Comparison of ENCODE assay signal across 9 mouse cellular contexts in genomic region chrX:101791551-101791950, GRCm38 (mm10). TPM values are rescaled to one million over a fixed set of nuclear protein-coding genes. Genes with fewer than 3 reads are reported as not detected.
DNase-seq lines count a peak whose midpoint lies in the region; ATAC-seq and TF ChIP-seq lines count a peak whose summit lies in the region.
"Had no signal": no experiment of that assay in that cellular context is flagged by ENCODE, and none has a peak within 500 bp of the region (broad histone marks: within the 10 kb centered on the region; RNA-seq: fewer than 3 reads in every experiment).

No protein-coding gene starts in this region.

- peak; percentile 64; the same call in 1 of the 2 replicates for TF ChIP-seq CTCF in embryonic fibroblast, embryonic 13.5 days (IDR thresholded peaks at IDR 0.05; ENCODE audit: borderline replicate concordance, insufficient read depth, low read length)

- 49% methylated on average over 4 of the region's 4 CpGs for WGBS in neural tube, embryonic 11.5 days

- H3K9me3 ChIP-seq in megakaryocyte, embryonic 14.5 days = peaks cover 17% of the 10 kb centered on the region
- H3K9me3 ChIP-seq in neural tube, embryonic 11.5 days (ENCODE audit: control insufficient read depth, low read length) = no peaks in the 10 kb centered on the region

- no peak overlapping the region for H3K9ac ChIP-seq in neural tube, embryonic 11.5 days (ENCODE audit: low read length)

- no peaks in the 10 kb centered on the region for H3K36me3 ChIP-seq in megakaryocyte, embryonic 14.5 days (replicated peaks; ENCODE audit: low read length)
- H3K36me3 ChIP-seq in neural tube, embryonic 11.5 days (ENCODE audit: control insufficient read depth, insufficient read depth, low read length) = no peaks in the 10 kb centered on the region

- peak overlapping the region; percentile 46 for H3K4me3 ChIP-seq in megakaryocyte, embryonic 14.5 days (replicated peaks)
- H3K4me3 ChIP-seq in embryonic fibroblast, embryonic 13.5 days (ENCODE audit: insufficient read depth, low read length) = no peak overlapping the region
- H3K4me3 ChIP-seq in neural tube, embryonic 11.5 days (ENCODE audit: low read depth, low read length) = no peak overlapping the region

- ATAC-seq in megakaryocyte, adult 5-6 weeks (ENCODE audit: poor library complexity, severe bottlenecking) = no peak
- peak; percentile 48 for ATAC-seq in inflammation-experienced regulatory T-cells, adult 6 months
- no peak for ATAC-seq in neural tube, embryonic 11.5 days (ENCODE audit: insufficient read depth, low FRiP score, low TSS enrichment)
- ATAC-seq in erythroid progenitor cell, adult 5-6 weeks (replicated peaks; ENCODE audit: low FRiP score, poor library complexity, severe bottlenecking) = no peak

- intact Hi-C loops in left cerebral cortex, postnatal 25 days (cut with DNase I) = no loop called here

- peak; percentile 76 for DNase-seq in brain, adult 2 months (ENCODE audit: low read depth, low spot score)
- DNase-seq in left cerebral cortex, postnatal 25 days (ENCODE audit: low spot score in 2 of 2) = peak; percentile 46 to 47
- peak; percentile 63 for DNase-seq in neural tube, embryonic 11.5 days (ENCODE audit: low spot score)

- peaks cover 17% of the 10 kb centered on the region for H3K27me3 ChIP-seq in megakaryocyte, embryonic 14.5 days (replicated peaks)
- H3K27me3 ChIP-seq in neural tube, embryonic 11.5 days (ENCODE audit: control insufficient read depth, insufficient read depth, low read length) = no peaks in the 10 kb centered on the region

- no peak overlapping the region for H3K27ac ChIP-seq in embryonic fibroblast, embryonic 13.5 days (ENCODE audit: insufficient read depth, low read length)
- no peak overlapping the region for H3K27ac ChIP-seq in neural tube, embryonic 11.5 days (ENCODE audit: low read depth, low read length)
- H3K27ac ChIP-seq: macrophage had no signal

- peaks cover 30% of the 10 kb centered on the region for H3K4me1 ChIP-seq in megakaryocyte, embryonic 14.5 days
- H3K4me1 ChIP-seq in embryonic fibroblast, embryonic 13.5 days (ENCODE audit: control insufficient read depth, insufficient read depth, low read length) = no peaks in the 10 kb centered on the region
- no peaks in the 10 kb centered on the region for H3K4me1 ChIP-seq in neural tube, embryonic 11.5 days (ENCODE audit: control insufficient read depth, insufficient read depth, low read length)

- H3K4me2 ChIP-seq in neural tube, embryonic 11.5 days (ENCODE audit: low read depth) = no peak overlapping the region

- no peak for TF ChIP-seq POLR2A in embryonic fibroblast, embryonic 13.5 days (IDR thresholded peaks at IDR 0.05; ENCODE audit: low read depth, low read length)

RNA-seq across cellular contexts. Expression of gene Gm4779, which starts 2.7 kb away (rescaled TPM):
- polyA plus RNA-seq in megakaryocyte, embryonic 14.5 days (2012; ENCODE audit: insufficient read depth, low replicate concordance) = 0.43 TPM in 1 of 2 replicates, not detected in the other
- total RNA-seq in megakaryocyte, adult 5-6 weeks (2015) = 0.71 TPM in 1 of 2 replicates, not detected in the other
- total RNA-seq in megakaryocyte, adult 5-6 weeks (2017) = not detected in 2 replicates
- 0.70 TPM in 1 of 2 replicates, not detected in the other for polyA plus RNA-seq in embryonic fibroblast, embryonic 13.5 days (2011; ENCODE audit: insufficient read length, low read depth, missing spikeins)
- under 1 TPM in 1 of 3 experiments, not detected in 2; 0.74 TPM for polyA plus RNA-seq in inflammation-experienced regulatory T-cells, adult 6 months (2017; shearing (Covaris generic))
- under 1 TPM; 0.21 to 0.44 TPM for total RNA-seq in left cerebral cortex, postnatal 25 days (2021)
- not detected in 2 replicates for polyA plus RNA-seq in neural tube, embryonic 11.5 days (2014; fragmentation: Nextera tagmentation; extraction: Ambion mirVana)
- total RNA-seq in erythroid progenitor cell, adult 5-6 weeks (2015; ENCODE audit: low replicate concordance) = not detected in 2 replicates
- total RNA-seq in erythroid progenitor cell, adult 5-6 weeks (2017; ENCODE audit: low replicate concordance) = not detected in 2 replicates
- polyA plus RNA-seq: macrophage had no signal

RNA-seq across cellular contexts. Expression of gene 8030474K03Rik, which starts 2.9 kb away (rescaled TPM):
- polyA plus RNA-seq in megakaryocyte, embryonic 14.5 days (2012; ENCODE audit: insufficient read depth, low replicate concordance) = 0.65 and 1.1 TPM in 2 replicates
- total RNA-seq in megakaryocyte, adult 5-6 weeks (2015) = not detected in 2 replicates
- 0.57 TPM in 1 of 2 replicates, not detected in the other for total RNA-seq in megakaryocyte, adult 5-6 weeks (2017)
- not detected in 2 replicates for polyA plus RNA-seq in embryonic fibroblast, embryonic 13.5 days (2011; ENCODE audit: insufficient read length, low read depth, missing spikeins)
- polyA plus RNA-seq in inflammation-experienced regulatory T-cells, adult 6 months (2017; shearing (Covaris generic)) = under 1 TPM in 1 of 3 experiments, not detected in 2; 0.94 TPM
- total RNA-seq in left cerebral cortex, postnatal 25 days (2021) = not detected
- 0.35 TPM in 1 of 2 replicates, not detected in the other for polyA plus RNA-seq in neural tube, embryonic 11.5 days (2014; fragmentation: Nextera tagmentation; extraction: Ambion mirVana)
- not detected in 2 replicates for total RNA-seq in erythroid progenitor cell, adult 5-6 weeks (2015; ENCODE audit: low replicate concordance)
- not detected in 2 replicates for total RNA-seq in erythroid progenitor cell, adult 5-6 weeks (2017; ENCODE audit: low replicate concordance)
- polyA plus RNA-seq: macrophage had no signal

RNA-seq across cellular contexts. Expression of gene Cxcr3, which starts 57.5 kb away (rescaled TPM):
- polyA plus RNA-seq in megakaryocyte, embryonic 14.5 days (2012; ENCODE audit: insufficient read depth, low replicate concordance) = 0.37 TPM in 1 of 2 replicates, not detected in the other
- 3.4 and 4.4 TPM in 2 replicates for total RNA-seq in megakaryocyte, adult 5-6 weeks (2015)
- 4.1 TPM in 2 replicates for total RNA-seq in megakaryocyte, adult 5-6 weeks (2017)
- polyA plus RNA-seq in embryonic fibroblast, embryonic 13.5 days (2011; ENCODE audit: insufficient read length, low read depth, missing spikeins) = not detected in 2 replicates
- 100 to 1,000 TPM; 176 to 419 (median 200) TPM for polyA plus RNA-seq in inflammation-experienced regulatory T-cells, adult 6 months (2017; shearing (Covaris generic))
- total RNA-seq in left cerebral cortex, postnatal 25 days (2021) = not detected
- polyA plus RNA-seq in neural tube, embryonic 11.5 days (2014; fragmentation: Nextera tagmentation; extraction: Ambion mirVana) = 0.13 TPM in 1 of 2 replicates, not detected in the other
- 0.84 TPM in 1 of 2 replicates, not detected in the other for total RNA-seq in erythroid progenitor cell, adult 5-6 weeks (2015; ENCODE audit: low replicate concordance)
- 0.39 TPM in 1 of 2 replicates, not detected in the other for total RNA-seq in erythroid progenitor cell, adult 5-6 weeks (2017; ENCODE audit: low replicate concordance)

RNA-seq across cellular contexts. Expression of gene Nhsl2, which starts 57.6 kb away (rescaled TPM):
- polyA plus RNA-seq in megakaryocyte, embryonic 14.5 days (2012; ENCODE audit: insufficient read depth, low replicate concordance) = 0.01 TPM in 1 of 2 replicates, not detected in the other
- 66.4 and 93.9 TPM in 2 replicates for total RNA-seq in megakaryocyte, adult 5-6 weeks (2015)
- 30.7 and 41.8 TPM in 2 replicates for total RNA-seq in megakaryocyte, adult 5-6 weeks (2017)
- polyA plus RNA-seq in embryonic fibroblast, embryonic 13.5 days (2011; ENCODE audit: insufficient read length, low read depth, missing spikeins) = 6.2 and 15.6 TPM in 2 replicates
- polyA plus RNA-seq in inflammation-experienced regulatory T-cells, adult 6 months (2017; shearing (Covaris generic)) = 1 to 10 TPM; 1.3 to 6.6 (median 1.5) TPM
- total RNA-seq in left cerebral cortex, postnatal 25 days (2021) = 10 to 100 TPM; 34.8 to 35.2 TPM
- 11.0 and 11.6 TPM in 2 replicates for polyA plus RNA-seq in neural tube, embryonic 11.5 days (2014; fragmentation: Nextera tagmentation; extraction: Ambion mirVana)
- 6.7 and 23.1 TPM in 2 replicates for total RNA-seq in erythroid progenitor cell, adult 5-6 weeks (2015; ENCODE audit: low replicate concordance)
- total RNA-seq in erythroid progenitor cell, adult 5-6 weeks (2017; ENCODE audit: low replicate concordance) = 2.6 and 2.9 TPM in 2 replicates

Comparison
In these comparisons a context has a peak if more than half of its experiments do, and no peak if none do; other contexts are left out.
1. RNA of gene Cxcr3, which starts 57.5 kb away (polyA plus RNA-seq): 176 to 419 TPM in inflammation-experienced regulatory T-cells, adult 6 months; 0.37 TPM in megakaryocyte, embryonic 14.5 days, 0.13 TPM in neural tube, embryonic 11.5 days and not detected in embryonic fibroblast, embryonic 13.5 days; every median in the first group is over 100 times any median in the second.
2. Peak in every context shown above with its lines, with median percentiles within 50 percentile points of each other: DNase-seq.